Mouse (Mus musculus): ENCODE measurements at regions not wholly inside any gene's neighbourhood (a gene's known extent, or its start where the extent isn't known, plus 50 kb on each side); places are given as distances from the start of the nearest gene placed in this dataset.

DNA sequence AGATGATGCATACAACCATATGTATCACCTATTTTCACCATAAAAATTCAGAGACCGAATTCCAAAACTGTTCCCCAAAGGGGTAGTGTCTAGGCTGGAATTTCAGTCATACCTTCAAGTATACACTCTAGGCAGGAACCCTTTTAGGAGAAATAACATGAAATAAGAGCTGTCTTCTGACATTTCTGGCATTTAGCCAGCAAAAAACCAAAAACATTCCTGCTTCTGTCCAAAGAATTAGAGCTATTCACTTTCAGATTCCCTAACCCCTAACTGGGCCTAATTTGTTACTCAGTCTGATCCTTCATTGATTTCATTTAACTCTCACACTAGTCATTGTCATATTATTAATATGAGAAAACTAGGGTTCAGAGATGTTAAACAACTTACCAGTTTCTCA lies 49.8 kb upstream of the Wdr75 start:
- TF ChIP-seq CTCF (IDR thresholded peaks at IDR 0.05) (no peak), EP300 (IDR thresholded peaks at IDR 0.05) (no peak)
